In genomic region chr11:84879772-84880464, GRCm38 (mm10) we compare ENCODE assay signal across 8 mouse cellular contexts. TPM values are rescaled to one million over a fixed set of nuclear protein-coding genes. Genes with fewer than 3 reads are reported as not detected.
DNase-seq lines count a peak whose midpoint lies in the region; ATAC-seq lines count a peak whose summit lies in the region.

TSS of gene Myo19 (plus strand) at chr11:84880148.
TSS of gene Pigw (minus strand) at chr11:84880285.

- peaks cover 3% of the 10 kb centered on the region; the same call in 1 of the 2 replicates for H3K4me1 ChIP-seq in hindbrain, embryonic 11.5 days (replicated peaks; ENCODE audit: control insufficient read depth, insufficient read depth, low read length)

- peak within 1 kb of the TSS; percentile 84 for H3K4me2 ChIP-seq in hindbrain, embryonic 11.5 days (replicated peaks; ENCODE audit: low read depth, low read length)

- no peaks in the 10 kb centered on the region for H3K36me3 ChIP-seq in hindbrain, embryonic 11.5 days (ENCODE audit: control insufficient read depth, insufficient read depth, low read length)

- peak within 1 kb of the TSS; percentile 84 for H3K4me3 ChIP-seq in hindbrain, embryonic 11.5 days (ENCODE audit: low read depth, low read length)

- peak; percentile 93 for DNase-seq in NIH3T3 (ENCODE audit: low read depth)
- peak; percentile 72 for DNase-seq in cerebellum, adult 9-10 months
- DNase-seq in hindbrain, embryonic 11.5 days (ENCODE audit: low spot score): peak; percentile 88
- DNase-seq in layer of hippocampus, postnatal 36 days: peak; percentile 81 to 83
- peak; percentile 78 for DNase-seq in lung, postnatal 36 days
- peak; percentile 84 for DNase-seq in retina, embryonic 14.5 days (ENCODE audit: low spot score)
- DNase-seq in urinary bladder, adult 18-20 months (ENCODE audit: low spot score in 2 of 2): peak; percentile 69 to 78

- no peaks in the 10 kb centered on the region for H3K27me3 ChIP-seq in hindbrain, embryonic 11.5 days (ENCODE audit: control insufficient read depth, insufficient read depth, low read length)

- peak; percentile 95 for ATAC-seq in frontal cortex, adult (ENCODE audit: low TSS enrichment)
- ATAC-seq in hindbrain, embryonic 11.5 days (ENCODE audit: low FRiP score): peak; percentile 95

- peak within 1 kb of the TSS; percentile 89 for H3K9ac ChIP-seq in hindbrain, embryonic 11.5 days (ENCODE audit: low read depth, low read length)

- peak within 1 kb of the TSS; percentile 84 for H3K27ac ChIP-seq in hindbrain, embryonic 11.5 days (ENCODE audit: low read depth, low read length)

- no peaks in the 10 kb centered on the region for H3K9me3 ChIP-seq in hindbrain, embryonic 11.5 days (ENCODE audit: control insufficient read depth, low read length)

- under 1% methylated on average over 72 of the region's 81 CpGs for WGBS in hindbrain, embryonic 11.5 days

RNA-seq across cellular contexts. Expression of gene Myo19, which starts in this region (rescaled TPM):
- 7.2 and 7.7 TPM in 2 replicates for polyA plus RNA-seq in hindbrain, embryonic 11.5 days (2014; fragmentation: Nextera tagmentation; extraction: Ambion mirVana)
- 1 to 10 TPM; 7.0 to 8.6 TPM for total RNA-seq in layer of hippocampus, postnatal 36 days (2021)

RNA-seq across cellular contexts. Expression of gene Pigw, which starts in this region (rescaled TPM):
- polyA plus RNA-seq in hindbrain, embryonic 11.5 days (2014; fragmentation: Nextera tagmentation; extraction: Ambion mirVana): 3.8 and 4.0 TPM in 2 replicates
- total RNA-seq in layer of hippocampus, postnatal 36 days (2021): 1 to 10 TPM; 8.2 to 8.4 TPM

Comparison
In these comparisons a context has a peak if more than half of its experiments do, and no peak if none do; other contexts are left out.
1. Peak in every context shown above with its lines: DNase-seq, ATAC-seq, H3K4me3 ChIP-seq and H3K27ac ChIP-seq.